Mouse (Mus musculus) midbrain, embryonic 10.5 days (tissue): ENCODE data around the gene Itprid2. TPM values are rescaled to one million over a fixed set of nuclear protein-coding genes. Genes with fewer than 3 reads are reported as not detected.

Source experiments
- DNase-seq: peaks from one replicate; pipeline ENCODE4 v3.0.0-alpha.2; 2017; ENCODE audit warnings: low spot score
- H3K27ac ChIP-seq: fragments of 300-500 bp; sonication (generic); replicated peaks from 2 replicates; pipeline ENCODE4 v1.5.1; 2016; ENCODE audit warnings: mild to moderate bottlenecking
- H3K27me3 ChIP-seq: fragments of 300-500 bp; sonication (generic); 2 replicates; pipeline ENCODE4 v1.6.1; 2016; ENCODE audit warnings: low read depth, mild to moderate bottlenecking; ENCODE audit not compliant: poor library complexity, severe bottlenecking
- H3K36me3 ChIP-seq: fragments of 300-500 bp; sonication (generic); 2 replicates; pipeline ENCODE4 v1.6.1; 2016; ENCODE audit warnings: mild to moderate bottlenecking, moderate library complexity
- H3K4me1 ChIP-seq: fragments of 300-500 bp; sonication (generic); 2 replicates; pipeline ENCODE4 v1.6.1; 2016
- H3K4me3 ChIP-seq: fragments of 300-500 bp; sonication (generic); 2 replicates; pipeline ENCODE4 v1.5.1; 2016; ENCODE audit warnings: mild to moderate bottlenecking, moderate library complexity
- H3K9me3 ChIP-seq: fragments of 300-500 bp; sonication (generic); replicated peaks from 2 replicates; pipeline ENCODE4 v1.6.1; 2016; ENCODE audit warnings: mild to moderate bottlenecking
- WGBS: fragments of 180-500 bp; shearing (Covaris S2); methylation state at CpG from one replicate; pipeline ENCODE4 v1.1.7; 2016; 5-methylcytosine and 5-hydroxymethylcytosine counted together
- polyA plus RNA-seq: library from polyadenylated mRNA; unstranded; fragments of >200 nt; fragmentation: Nextera tagmentation; extraction: Ambion mirVana; gene quantifications from 2 replicates; pipeline ENCODE4 v1.2.1, GENCODE M21; 2016

Itprid2 gene
- polyA plus RNA-seq, 1 experiment from 2014 or later = 4.0 TPM

DNA sequence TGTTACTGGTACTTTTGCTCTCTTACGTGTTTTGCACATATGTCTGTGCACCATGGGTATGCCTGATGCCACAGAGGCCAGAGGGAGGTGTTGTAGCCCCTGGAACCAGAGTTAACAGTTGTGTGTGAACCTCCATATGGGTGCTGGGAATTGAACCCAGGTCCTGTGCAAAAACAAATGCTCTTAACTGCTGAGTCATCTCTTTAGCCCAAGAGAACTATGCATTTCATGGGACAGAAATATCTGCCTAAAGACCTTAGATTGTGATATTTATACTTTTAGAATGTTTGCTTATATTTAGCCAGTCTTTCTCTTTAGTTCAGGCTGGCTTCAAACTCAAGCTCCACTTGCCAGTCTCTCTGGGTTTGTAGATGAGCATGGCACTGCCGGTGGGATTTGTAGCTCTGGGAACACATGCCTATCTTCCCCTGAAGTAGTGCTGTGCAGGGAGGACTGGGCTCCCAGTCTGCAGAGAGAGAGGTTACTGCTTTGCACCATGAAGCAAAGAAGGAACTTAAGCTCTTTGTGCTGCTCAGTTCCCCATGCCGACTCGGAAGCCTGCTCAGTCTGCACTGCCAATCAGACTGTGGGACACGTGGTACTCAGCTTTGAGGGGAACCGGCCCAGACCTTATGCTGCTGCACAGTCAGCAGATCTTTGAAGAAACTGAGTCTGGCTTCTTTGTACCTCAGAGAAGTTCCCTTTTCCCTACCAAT is 18.1 kb downstream of the Itprid2 start:
- Histone ChIP-seq H3K4me1 (no peaks in the 10 kb centered on the region), H3K4me3 (no peak overlapping the region), H3K9me3 (no peaks in the 10 kb centered on the region), H3K36me3 (peaks cover 14% of the 10 kb centered on the region), H3K27me3 (no peaks in the 10 kb centered on the region), H3K27ac (no peak overlapping the region)
- DNase-seq = no peak
- 70% methylated on average over 6 of the region's 6 CpGs for WGBS

DNA sequence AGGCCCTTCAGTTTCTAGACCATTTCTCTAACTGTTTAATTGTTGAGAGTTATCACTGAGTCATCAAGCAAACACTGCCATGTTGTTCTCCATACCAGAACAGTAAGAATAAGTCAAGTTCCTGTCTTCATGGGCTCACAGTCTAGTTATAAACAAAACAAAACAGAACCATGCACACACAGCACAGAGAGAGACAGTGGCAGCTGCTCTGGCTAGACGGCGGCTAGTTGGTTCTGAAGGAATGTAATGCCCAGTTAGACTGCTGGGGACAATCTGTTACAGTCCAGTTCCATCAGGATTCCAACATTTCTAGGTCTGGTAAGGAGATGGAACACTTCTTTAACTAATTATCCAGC is 18.6 kb downstream of the Itprid2 start:
- H3K9me3 ChIP-seq = no peaks in the 10 kb centered on the region
- WGBS = 86% methylated on average over 2 of the region's 2 CpGs
- peaks cover 19% of the 10 kb centered on the region for H3K36me3 ChIP-seq
- no peaks in the 10 kb centered on the region for H3K27me3 ChIP-seq
- no peak overlapping the region for H3K27ac ChIP-seq
- no peak overlapping the region for H3K4me3 ChIP-seq
- H3K4me1 ChIP-seq = no peaks in the 10 kb centered on the region
- DNase-seq = no peak

DNA sequence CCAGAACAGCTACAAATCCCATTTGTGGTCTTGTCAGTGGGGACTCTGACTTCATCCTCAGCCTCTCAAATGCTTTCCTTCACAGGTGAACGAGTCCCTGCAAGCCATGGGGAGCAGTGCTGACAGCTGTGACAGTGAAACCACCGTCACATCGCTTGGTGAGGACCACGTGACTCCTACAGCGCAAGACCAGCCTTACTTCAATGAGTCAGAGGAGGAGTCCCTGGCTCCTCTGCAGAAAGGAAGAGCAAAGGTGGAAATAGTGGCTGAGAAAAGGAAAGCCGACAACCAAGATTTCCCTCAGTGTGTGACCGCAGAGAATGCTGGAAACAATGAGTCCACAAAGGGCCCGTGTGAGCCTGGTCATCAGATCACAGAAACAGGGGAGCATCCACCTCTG is 21.9 kb downstream of the Itprid2 start:
- WGBS = 89% methylated on average over 8 of the region's 8 CpGs
- Histone ChIP-seq H3K36me3 (peaks cover 40% of the 10 kb centered on the region), H3K4me1 (peaks cover 8% of the 10 kb centered on the region), H3K27ac (no peak overlapping the region), H3K9me3 (no peaks in the 10 kb centered on the region), H3K4me3 (no peak overlapping the region), H3K27me3 (no peaks in the 10 kb centered on the region)
- no peak for DNase-seq

DNA sequence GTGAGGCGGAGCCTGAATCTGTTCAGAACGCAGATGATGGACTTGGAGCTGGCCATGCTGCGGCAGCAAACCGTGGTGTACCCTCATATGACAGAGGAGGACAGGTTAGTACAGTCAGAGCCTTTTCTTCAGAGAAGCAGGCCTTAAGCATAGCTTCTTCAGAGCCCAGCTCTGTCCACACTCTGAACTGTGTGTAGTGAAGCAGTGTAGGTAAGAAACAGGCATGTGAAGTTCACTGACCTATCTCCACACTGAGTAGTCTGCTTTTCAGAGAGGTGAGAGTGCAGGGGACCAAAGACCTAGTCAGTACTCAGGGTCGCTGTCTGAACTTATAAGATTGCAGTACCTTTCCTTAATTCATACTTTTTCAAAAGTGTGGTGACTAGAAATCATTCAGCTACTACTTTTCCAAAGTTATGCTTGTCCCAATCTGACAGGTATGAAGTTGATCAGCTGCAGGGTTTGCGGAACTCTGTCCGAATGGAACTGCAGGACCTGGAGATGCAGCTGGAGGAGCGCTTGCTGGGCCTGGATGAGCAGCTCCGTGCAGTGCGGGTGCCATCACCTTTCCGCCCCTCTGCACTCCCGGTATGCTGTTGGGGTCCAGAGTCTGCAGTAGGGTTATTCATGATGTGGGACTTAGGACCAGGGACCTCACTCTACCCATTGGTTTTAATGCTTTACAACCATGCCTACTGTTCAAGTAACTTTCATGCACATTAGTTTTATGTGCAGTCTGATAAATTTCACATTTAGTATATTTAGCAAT is 25.4 kb downstream of the Itprid2 start:
- H3K36me3 ChIP-seq = peaks cover 52% of the 10 kb centered on the region
- no peak overlapping the region for H3K27ac ChIP-seq
- no peaks in the 10 kb centered on the region for H3K27me3 ChIP-seq
- H3K4me1 ChIP-seq = peaks cover 8% of the 10 kb centered on the region
- 67% methylated on average over 12 of the region's 12 CpGs for WGBS
- H3K4me3 ChIP-seq = no peak overlapping the region
- no peak for DNase-seq
- no peaks in the 10 kb centered on the region for H3K9me3 ChIP-seq

DNA sequence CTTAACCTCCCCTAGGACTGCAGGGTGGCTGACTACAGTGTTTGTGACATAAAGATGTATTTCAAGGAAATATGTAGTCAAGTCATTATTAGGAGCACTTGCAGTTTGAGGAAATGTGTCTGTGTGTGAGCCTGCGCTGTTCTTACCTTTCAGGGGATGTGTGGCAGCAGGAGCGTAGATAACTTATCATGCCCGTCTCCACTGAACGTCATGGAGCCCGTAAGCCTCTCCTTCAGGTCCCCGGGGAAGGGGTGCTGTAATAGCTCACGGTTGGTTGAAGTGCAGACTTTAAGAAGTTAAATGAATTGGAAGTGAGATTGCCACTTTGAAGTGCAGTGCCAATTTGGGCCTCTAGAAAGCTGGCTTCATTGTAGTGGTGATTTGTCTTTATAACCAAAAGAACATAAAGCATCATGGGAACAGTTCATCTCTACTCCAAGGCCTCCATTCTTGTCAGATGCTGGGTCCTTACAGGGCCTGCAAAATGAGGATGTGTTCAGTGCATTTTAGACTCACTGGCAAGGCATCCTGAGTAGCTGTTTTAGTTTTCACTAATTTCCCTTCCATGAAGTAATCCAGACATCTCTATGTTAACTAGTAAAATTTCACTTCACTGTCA is 26.4 kb downstream of the Itprid2 start:
- H3K4me3 ChIP-seq = no peak overlapping the region
- H3K27me3 ChIP-seq = no peaks in the 10 kb centered on the region
- H3K27ac ChIP-seq = no peak overlapping the region
- 66% methylated on average over 7 of the region's 7 CpGs for WGBS
- peaks cover 8% of the 10 kb centered on the region for H3K4me1 ChIP-seq
- H3K36me3 ChIP-seq = peaks cover 52% of the 10 kb centered on the region
- no peak for DNase-seq
- no peaks in the 10 kb centered on the region for H3K9me3 ChIP-seq

DNA sequence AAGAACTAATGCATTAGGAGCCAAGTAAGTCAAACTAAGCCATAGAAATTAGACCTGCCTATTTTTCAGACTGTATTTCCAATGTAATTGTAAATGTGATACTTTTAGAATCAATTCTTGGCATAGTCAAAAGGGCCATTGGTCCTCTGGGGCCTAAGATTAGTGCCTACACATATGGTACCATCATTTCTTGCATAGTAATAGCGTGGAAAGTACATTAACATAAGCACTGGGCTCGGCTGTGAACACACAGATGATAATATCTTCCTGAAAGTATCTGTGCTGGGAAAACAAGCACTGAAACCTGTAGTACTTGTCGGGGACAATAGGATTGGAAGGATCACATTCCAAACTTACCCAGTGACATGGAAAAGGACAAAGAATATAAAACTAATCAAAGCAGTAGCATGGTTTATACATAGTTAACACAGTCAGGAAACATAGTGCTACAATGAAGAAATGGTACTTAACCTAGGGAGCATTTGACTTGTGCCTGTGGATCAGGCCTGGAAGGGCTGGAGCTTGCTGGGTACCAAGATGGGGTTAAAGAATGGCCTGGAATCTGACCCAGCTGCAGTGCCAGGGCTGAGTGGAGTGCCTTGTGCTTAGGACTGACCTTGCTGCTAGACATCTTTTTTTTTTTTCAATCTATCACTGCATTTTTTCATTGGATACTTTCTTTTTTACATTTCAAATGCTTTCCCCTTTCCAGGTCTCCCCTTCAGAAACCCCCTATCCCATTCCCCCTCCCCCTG is 29.6 kb downstream of the Itprid2 start:
- Histone ChIP-seq H3K27ac (no peak overlapping the region), H3K4me3 (no peak overlapping the region), H3K9me3 (no peaks in the 10 kb centered on the region), H3K36me3 (peaks cover 23% of the 10 kb centered on the region), H3K27me3 (no peaks in the 10 kb centered on the region), H3K4me1 (peaks cover 8% of the 10 kb centered on the region)
- DNase-seq = no peak
- WGBS = 84% methylated on average over 3 of the region's 3 CpGs

DNA sequence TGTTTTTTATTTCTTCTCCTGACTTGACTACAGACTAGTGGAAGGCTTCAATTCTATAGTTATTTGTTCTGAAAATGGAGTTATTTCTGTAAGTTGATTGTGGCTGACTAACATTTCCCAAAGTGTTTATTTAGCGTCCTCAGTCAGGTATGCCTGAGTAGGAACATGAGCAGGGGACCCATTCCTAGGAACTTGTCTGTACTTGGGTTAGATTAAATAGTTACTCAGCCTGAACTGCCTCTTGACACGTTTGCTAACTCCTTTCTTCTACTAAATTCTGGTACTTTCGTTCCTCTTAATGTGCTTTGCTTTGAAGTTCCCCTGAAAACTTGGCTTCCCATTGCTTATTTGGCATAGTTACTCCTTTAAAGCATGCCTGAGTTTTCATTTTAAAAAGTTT is 30.3 kb downstream of the Itprid2 start:
- H3K27ac ChIP-seq = no peak overlapping the region
- H3K9me3 ChIP-seq = no peaks in the 10 kb centered on the region
- WGBS = 49% methylated on average over 3 of the region's 3 CpGs
- H3K4me3 ChIP-seq = no peak overlapping the region
- H3K27me3 ChIP-seq = no peaks in the 10 kb centered on the region
- peaks cover 8% of the 10 kb centered on the region for H3K4me1 ChIP-seq
- H3K36me3 ChIP-seq = peaks cover 18% of the 10 kb centered on the region
- DNase-seq = no peak

DNA sequence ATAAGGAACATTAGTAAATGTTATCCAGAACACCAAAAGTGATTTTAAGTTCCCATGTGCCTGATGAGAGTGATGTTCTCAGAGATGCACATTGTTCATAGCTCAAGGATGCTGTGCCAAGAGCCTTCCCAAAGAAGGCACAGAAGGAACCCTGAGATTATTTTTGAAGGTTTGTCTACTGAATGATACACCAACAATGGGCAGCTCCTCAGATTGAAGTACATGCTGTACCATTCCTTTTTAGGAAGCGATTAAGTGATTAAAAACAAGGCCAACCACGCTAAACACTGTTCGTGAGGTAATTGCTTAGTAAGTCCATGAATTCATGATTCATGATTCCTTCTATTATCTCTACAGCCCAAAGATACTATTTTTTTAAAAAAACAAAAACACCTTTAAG is 40.1 kb downstream of the Itprid2 start:
- H3K27me3 ChIP-seq = no peaks in the 10 kb centered on the region
- WGBS = 90% methylated on average over 3 of the region's 3 CpGs

DNA sequence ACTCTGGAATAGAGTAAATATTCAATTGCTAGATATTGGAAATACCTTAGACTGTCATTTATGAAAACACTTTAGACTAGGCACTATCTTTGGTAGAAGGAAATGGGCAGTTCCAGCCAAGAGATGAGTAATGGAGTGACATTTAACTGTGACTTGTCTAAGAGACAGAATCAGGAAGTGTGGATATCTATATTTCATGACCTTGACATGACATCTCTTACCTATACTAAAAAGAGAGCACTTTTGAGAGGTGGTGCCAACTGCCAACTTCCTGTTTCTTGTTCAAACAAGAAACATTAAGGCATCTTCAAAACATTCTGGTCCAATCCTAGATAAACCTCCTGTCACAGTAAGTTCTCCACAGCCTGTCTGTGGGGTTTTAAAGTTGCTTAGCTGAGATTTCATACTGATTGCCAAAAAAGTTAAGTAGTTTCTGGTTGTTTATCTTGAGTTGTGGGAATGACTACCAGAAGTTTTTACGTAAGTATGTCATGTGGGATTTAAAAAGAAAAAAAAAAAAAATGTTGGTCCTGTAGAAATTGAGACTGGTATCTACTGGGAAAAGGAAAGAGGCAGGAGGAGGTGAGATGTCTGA is 42.6 kb downstream of the Itprid2 start:
- Histone ChIP-seq H3K27me3 (no peaks in the 10 kb centered on the region), H3K36me3 (no peaks in the 10 kb centered on the region), H3K9me3 (no peaks in the 10 kb centered on the region), H3K27ac (no peak overlapping the region), H3K4me1 (no peaks in the 10 kb centered on the region), H3K4me3 (no peak overlapping the region)
- 90% methylated on average over 1 of the region's 1 CpGs for WGBS
- no peak for DNase-seq

More for the DNA sequence above, 40.1 kb downstream of the Itprid2 start:
- Histone ChIP-seq H3K4me3 (no peak overlapping the region), H3K36me3 (no peaks in the 10 kb centered on the region; the same call in 1 of the 2 replicates), H3K27ac (no peak overlapping the region), H3K4me1 (no peaks in the 10 kb centered on the region), H3K9me3 (no peaks in the 10 kb centered on the region)
- DNase-seq = no peak

DNA sequence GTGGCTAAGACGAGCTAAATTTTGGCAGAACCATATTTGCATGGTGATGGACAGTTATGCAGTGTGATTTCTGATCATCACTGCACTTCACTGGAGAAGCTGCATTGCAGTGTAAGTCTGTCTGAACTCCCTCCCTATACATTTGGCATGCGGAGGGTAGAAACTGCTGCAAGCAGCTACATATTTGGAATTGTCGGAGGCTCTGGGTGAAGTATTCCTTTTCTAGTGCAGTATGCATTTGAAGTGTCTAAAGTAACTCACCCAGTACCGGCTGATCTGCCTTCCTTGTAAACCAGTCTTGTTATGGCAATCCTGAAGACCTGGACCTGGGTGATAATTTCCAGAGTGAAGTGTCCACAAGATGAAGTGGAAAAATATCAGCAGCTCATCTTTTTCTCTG is 46.5 kb downstream of the Itprid2 start:
- no peaks in the 10 kb centered on the region for H3K4me1 ChIP-seq
- H3K27ac ChIP-seq = no peak overlapping the region
- no peak overlapping the region for H3K4me3 ChIP-seq
- no peak for DNase-seq
- WGBS = 90% methylated on average over 4 of the region's 4 CpGs
- no peaks in the 10 kb centered on the region for H3K36me3 ChIP-seq
- no peaks in the 10 kb centered on the region for H3K27me3 ChIP-seq
- no peaks in the 10 kb centered on the region for H3K9me3 ChIP-seq

DNA sequence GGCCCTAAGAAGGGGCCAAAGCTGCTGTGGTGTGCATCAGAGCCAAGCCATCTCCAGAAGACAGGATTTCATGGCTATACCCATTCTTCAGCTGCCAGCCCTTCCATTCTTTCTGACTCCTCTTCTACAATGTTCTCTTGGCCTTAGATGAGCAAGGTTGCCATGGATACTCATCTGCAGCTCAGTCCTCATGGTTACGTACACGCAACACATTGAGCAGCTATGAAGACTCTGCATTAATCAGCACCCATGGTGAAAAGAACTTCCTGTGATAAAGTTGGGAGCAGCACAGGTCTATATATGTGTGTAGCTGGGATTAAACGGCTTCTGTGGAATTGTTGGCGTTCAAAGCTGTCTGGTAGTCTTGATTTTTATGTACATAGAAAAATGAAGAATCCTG is 48.1 kb downstream of the Itprid2 start:
- Histone ChIP-seq H3K27me3 (no peaks in the 10 kb centered on the region), H3K36me3 (no peaks in the 10 kb centered on the region)
- no peak for DNase-seq

DNA sequence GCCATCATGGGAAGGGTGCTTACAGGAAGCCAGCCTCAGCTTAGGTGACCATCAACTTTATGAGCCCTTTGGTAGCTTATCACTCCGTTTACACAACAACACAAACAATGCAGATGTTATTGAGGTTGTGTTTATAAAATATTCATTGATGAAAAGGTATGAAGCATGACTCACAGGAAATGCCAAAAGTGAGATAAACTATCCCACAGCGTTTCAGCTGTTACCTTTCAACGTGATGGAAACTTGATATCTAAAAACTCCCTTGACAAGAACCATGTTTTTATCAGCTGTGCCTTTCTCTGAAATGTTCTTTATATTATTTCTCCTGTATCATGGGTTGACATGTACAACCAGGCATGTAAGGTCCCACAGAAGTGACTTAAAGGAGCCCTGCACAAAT is 55.7 kb downstream of the Itprid2 start:
- H3K36me3 ChIP-seq = no peaks in the 10 kb centered on the region
- no peaks in the 10 kb centered on the region for H3K9me3 ChIP-seq
- no peak for DNase-seq
- 83% methylated on average over 3 of the region's 3 CpGs for WGBS
- H3K27ac ChIP-seq = no peak overlapping the region
- no peaks in the 10 kb centered on the region for H3K4me1 ChIP-seq
- no peaks in the 10 kb centered on the region for H3K27me3 ChIP-seq
- no peak overlapping the region for H3K4me3 ChIP-seq

More for the DNA sequence above, 48.1 kb downstream of the Itprid2 start:
- Histone ChIP-seq H3K4me3 (no peak overlapping the region), H3K27ac (no peak overlapping the region), H3K4me1 (no peaks in the 10 kb centered on the region), H3K9me3 (no peaks in the 10 kb centered on the region)
- 91% methylated on average over 4 of the region's 4 CpGs for WGBS
